Mouse (Mus musculus) large intestine, adult 2 months (tissue): ENCODE measurements at regions not wholly inside any gene's neighbourhood (a gene's known extent, or its start where the extent isn't known, plus 50 kb on each side); places are given as distances from the start of the nearest gene placed in this dataset.

Source experiments
- DNase-seq: peaks from one replicate; pipeline ENCODE4 v3.0.0-alpha.2; 2012; ENCODE audit warnings: low read depth, low spot score
- WGBS: fragments of 180-500 bp; shearing (Covaris S2); methylation state at CpG from one replicate; pipeline ENCODE4 v1.1.7; 2018; 5-methylcytosine and 5-hydroxymethylcytosine counted together

DNA sequence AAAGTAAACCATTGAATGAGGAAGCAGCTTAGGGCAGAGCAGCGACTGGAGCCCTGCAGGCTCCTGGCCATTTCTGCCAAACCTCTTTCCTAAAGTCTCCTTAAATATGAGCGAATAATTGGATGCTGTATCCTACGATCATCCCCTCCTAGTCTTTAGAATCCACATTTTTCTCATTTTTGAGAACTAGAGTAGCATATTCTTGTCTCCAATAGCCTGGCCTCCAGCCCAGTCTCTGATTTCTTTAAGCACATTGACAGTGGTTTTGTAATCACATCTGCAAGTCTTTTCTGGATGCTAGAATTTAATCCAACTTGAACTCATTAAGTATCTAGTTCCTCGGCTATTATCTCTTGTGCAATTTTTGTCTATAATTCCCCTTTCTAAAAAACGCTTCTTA is 225.2 kb upstream of the Adamts9 start:
- DNase-seq: no peak
- WGBS: 65% methylated on average over 5 of the region's 5 CpGs

DNA sequence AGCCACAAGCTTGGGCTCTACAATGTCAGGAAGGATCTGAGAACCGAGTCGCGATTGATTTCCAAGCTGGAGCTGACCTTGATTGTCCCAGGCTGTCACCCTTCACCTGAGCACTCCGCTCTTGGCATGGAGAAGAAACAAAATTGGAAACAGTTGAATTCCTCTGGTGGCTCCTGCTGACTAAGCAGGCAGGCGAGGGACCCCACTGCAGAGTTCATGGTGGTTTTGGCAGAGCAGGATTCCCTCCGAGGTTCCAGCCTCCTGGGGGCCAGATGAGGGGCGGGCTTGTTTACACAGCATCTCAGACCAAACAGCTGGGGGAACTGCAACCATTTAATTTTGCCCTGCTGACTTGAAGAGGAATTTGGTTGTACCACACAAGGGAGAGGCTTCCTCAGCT is 224.0 kb upstream of the Adamts9 start:
- WGBS: 25% methylated on average over 7 of the region's 7 CpGs
- no peak for DNase-seq

- DNase-seq: no peak
- WGBS: 61% methylated on average over 4 of the region's 4 CpGs
Observed at GRCm38 (mm10) chr6:93165942-93166341, 222.7 kb upstream of the Adamts9 start.

- DNase-seq: no peak
- 70% methylated on average over 5 of the region's 5 CpGs for WGBS
Observed at GRCm38 (mm10) chr6:93152431-93153208, 209.3 kb upstream of the Adamts9 start.

DNA sequence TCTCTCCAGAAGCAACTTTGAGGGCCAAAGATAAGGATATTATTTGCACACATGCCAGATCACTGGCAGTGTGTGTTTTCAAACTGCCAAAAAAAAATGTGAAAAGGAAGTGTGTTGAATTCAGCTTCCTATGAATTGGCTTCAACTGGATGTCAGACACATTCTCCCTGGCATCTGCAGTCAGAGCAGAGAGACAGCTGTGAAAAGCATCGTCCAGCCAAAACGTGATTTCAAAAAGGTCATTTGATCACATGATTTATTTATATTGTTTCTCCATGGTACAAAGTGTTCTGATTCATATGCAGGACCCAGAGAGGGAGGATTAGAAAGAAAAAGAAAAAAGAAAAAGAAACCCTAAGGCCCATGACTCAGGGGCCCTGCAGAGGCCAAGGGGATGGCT is 207.2 kb upstream of the Adamts9 start:
- WGBS: 48% methylated on average over 2 of the region's 2 CpGs
- no peak for DNase-seq

DNA sequence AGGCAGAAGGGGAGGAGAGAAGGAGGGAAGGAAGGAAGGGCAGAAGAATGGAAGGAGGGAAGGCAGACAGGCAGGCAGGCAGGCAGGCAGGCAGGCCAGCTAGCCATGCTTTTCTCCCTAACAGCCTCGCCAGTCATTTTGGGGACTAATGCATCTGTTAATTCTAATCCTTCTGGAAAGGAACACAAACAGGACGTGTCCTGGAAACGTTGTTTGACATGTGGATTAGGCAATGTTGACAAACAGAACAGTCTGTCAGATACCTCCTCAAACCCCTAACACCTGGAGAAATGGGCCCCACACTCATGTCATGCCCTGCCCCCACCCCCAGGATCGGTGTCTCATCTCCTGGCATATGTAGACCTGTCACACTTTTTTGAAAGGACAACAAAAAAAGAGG is 206.7 kb upstream of the Adamts9 start:
- no peak for DNase-seq

DNA sequence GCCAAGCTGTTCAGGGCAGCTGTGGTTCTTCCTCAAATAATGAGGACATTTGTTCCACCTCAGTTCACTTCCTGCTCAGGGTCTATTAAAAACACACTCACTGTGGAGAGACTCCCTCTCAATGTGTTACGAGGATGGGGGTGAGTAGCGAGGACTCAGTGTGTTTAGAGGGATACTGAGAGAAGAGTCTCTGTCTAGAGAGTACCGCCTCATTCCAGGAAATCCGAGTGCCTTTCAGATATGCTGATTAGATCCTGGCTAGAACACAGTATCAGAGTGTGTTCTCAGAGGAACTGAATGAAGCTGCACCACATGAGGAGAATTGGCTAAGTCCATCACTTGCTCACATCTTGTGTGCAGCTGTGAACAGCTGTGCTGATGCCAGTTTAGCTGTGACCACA is 197.0 kb upstream of the Adamts9 start:
- WGBS: 44% methylated on average over 4 of the region's 4 CpGs
- DNase-seq: no peak

More for the DNA sequence above, 206.7 kb upstream of the Adamts9 start:
- 23% methylated on average over 4 of the region's 4 CpGs for WGBS

DNA sequence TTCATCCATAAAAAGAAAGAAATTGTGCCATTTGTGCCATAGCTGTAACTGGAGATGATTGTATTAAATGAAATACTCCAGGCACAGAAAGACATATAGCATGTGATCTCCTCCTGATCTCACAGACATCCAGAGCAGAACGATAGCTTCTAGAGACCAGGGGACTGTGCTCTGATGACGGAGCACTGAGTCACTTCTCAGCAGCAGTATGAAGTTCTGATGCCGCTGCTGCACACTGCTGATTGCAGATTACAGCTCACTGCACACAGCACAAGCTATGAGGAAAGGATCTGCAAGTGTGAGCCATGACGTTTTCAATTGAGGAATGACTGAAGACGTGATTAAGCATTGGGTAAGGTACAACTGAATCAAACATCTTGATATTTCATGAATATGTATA is 190.6 kb upstream of the Adamts9 start:
- DNase-seq: no peak
- WGBS: 84% methylated on average over 5 of the region's 5 CpGs

GRCm38 (mm10) chr6:93130946-93131685 is 187.8 kb upstream of the Adamts9 start:
- WGBS: 58% methylated on average over 4 of the region's 4 CpGs
- DNase-seq: no peak

GRCm38 (mm10) chr6:93119482-93119881 is 176.2 kb upstream of the Adamts9 start:
- no peak for DNase-seq
- 71% methylated on average over 12 of the region's 12 CpGs for WGBS

GRCm38 (mm10) chr6:93113361-93113760 is 170.1 kb upstream of the Adamts9 start:
- WGBS: 68% methylated on average over 3 of the region's 3 CpGs
- DNase-seq: no peak

DNA sequence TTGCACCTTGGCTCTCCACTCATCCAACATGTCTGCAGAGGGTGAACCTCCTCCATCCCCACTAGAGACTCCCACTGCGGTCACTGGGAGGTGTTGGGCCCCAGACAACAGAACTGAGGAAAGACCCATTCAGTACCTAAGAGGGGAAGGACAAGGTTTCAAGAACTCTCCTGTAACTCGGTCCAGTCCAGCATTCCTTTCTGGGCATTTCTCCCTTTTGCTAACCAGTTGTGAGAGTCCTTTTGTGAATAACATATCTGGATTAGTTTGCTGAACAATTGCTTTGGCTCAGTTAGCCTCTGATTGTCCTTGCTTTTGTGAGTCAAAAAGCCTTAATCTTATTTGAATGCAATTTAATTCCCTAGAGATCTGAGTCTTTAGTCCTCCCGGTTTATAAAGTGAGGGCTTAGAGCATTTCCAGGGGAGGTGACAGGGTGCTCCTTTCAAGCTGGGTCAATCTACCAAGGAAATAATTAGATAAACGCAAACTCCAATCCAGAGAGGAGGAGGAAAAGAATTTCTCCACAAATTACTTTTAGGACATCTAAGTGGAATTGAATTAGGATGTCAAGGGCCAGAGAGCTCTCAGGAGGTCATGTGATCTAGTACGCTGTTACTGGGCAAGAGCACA is 151.6 kb upstream of the Adamts9 start:
- 77% methylated on average over 5 of the region's 5 CpGs for WGBS
- DNase-seq: no peak

- DNase-seq: no peak
- WGBS: 76% methylated on average over 2 of the region's 2 CpGs
Observed at GRCm38 (mm10) chr6:93093770-93094169, 150.5 kb upstream of the Adamts9 start.

DNA sequence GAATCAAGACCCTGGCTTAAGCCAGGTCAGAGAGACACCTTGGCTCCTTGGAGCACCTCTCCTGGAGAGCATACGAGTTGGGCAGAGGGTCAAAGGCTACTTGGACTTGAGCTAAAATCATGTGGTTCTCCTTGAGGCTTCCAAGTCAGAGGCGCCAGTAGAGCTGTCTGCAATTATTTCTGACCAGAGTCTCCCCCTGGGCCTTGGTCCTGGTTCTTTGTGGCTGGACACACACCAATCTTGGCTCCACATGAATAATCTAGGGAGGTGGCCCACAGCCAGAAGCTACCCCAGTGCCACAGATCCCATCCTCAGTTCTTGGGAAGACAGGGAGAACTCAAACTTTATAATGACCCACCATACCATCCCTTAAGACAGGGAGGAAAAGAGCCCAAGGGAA is 144.0 kb upstream of the Adamts9 start:
- no peak for DNase-seq
- 78% methylated on average over 2 of the region's 2 CpGs for WGBS

GRCm38 (mm10) chr6:93084286-93084685 is 141.0 kb upstream of the Adamts9 start:
- 82% methylated on average over 1 of the region's 1 CpGs for WGBS
- DNase-seq: no peak

DNA sequence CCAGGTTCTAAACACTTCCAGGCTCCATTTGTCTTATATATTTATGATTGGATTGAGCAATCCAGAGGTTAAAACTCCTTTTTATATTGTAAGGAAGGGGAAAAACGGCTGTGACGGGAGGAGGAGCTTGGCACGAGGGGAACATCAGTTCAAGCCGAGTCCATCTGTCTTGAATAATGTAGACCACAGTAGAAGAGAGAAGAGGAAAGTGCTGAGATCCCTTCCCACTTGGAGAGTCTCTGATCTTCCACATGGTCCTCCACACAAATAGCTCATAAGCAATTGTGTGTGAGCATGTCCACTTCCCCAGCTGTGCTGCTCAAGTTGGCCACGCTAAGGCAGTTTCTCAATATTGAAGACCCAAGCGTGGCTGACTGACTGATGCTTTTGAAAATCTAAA is 140.4 kb upstream of the Adamts9 start:
- DNase-seq: no peak
- 77% methylated on average over 6 of the region's 6 CpGs for WGBS

GRCm38 (mm10) chr6:93082205-93082604 is 138.9 kb upstream of the Adamts9 start:
- DNase-seq: no peak
- 70% methylated on average over 4 of the region's 4 CpGs for WGBS

DNA sequence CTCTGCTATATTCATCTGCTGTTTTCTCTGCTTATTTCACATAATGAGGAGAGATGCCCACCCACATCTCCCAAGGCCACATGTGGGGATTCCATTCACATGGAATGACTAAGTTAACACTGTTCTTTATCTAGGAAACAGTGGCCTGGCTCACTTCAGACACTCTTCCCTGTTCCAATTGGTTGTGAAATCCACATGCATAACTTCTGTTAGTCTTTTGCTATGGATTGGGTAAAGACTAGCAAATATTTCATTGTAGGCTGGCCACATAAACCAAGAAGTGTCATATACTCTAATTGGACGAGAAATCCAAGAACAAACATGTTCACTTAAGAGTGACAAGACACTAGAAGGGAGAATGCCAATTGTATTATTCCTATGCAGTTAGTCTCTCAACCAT is 133.4 kb upstream of the Adamts9 start:
- 85% methylated on average over 1 of the region's 1 CpGs for WGBS

GRCm38 (mm10) chr6:93075867-93076266 is 132.6 kb upstream of the Adamts9 start:
- no peak for DNase-seq
- 28% methylated on average over 5 of the region's 5 CpGs for WGBS

More for the DNA sequence above, 133.4 kb upstream of the Adamts9 start:
- no peak for DNase-seq

GRCm38 (mm10) chr6:93075011-93075410 is 131.7 kb upstream of the Adamts9 start:
- 56% methylated on average over 4 of the region's 4 CpGs for WGBS
- no peak for DNase-seq

- 83% methylated on average over 5 of the region's 5 CpGs for WGBS
- no peak for DNase-seq
Observed at GRCm38 (mm10) chr6:93070916-93071315, 127.6 kb upstream of the Adamts9 start.
